Mouse (Mus musculus) stomach, postnatal 0 days (tissue): Measurements from ENCODE around the gene Kcnk12. TPM values are rescaled to one million over a fixed set of nuclear protein-coding genes. Genes with fewer than 3 reads are reported as not detected.

ENCODE experiments used
- ATAC-seq: fragments of 200-750 bp; cut with Nextera tagmentation; 2 replicates; pipeline ENCODE4 v1.8.0; 2017; ENCODE audit not compliant: low FRiP score, low TSS enrichment
- DNase-seq: peaks from one replicate; pipeline ENCODE4 v3.0.0-alpha.2; 2016; ENCODE audit warnings: low spot score
- H3K27ac ChIP-seq: fragments of 300-500 bp; sonication (generic); replicated peaks from 2 replicates; pipeline ENCODE4 v1.5.1; 2014; ENCODE audit warnings: mild to moderate bottlenecking, control low read depth
- H3K27me3 ChIP-seq: fragments of 300-500 bp; sonication (generic); 2 replicates; pipeline ENCODE4 v1.6.1; 2014; ENCODE audit warnings: low read length; ENCODE audit not compliant: control insufficient read depth, insufficient read depth
- H3K36me3 ChIP-seq: fragments of 300-500 bp; sonication (generic); 2 replicates; pipeline ENCODE4 v1.6.1; 2014; ENCODE audit warnings: low read length, mixed read lengths; ENCODE audit not compliant: control insufficient read depth, insufficient read depth
- H3K4me1 ChIP-seq: fragments of 300-500 bp; sonication (generic); replicated peaks from 2 replicates; pipeline ENCODE4 v1.6.1; 2014; ENCODE audit warnings: antibody characterized with exemption; ENCODE audit not compliant: control insufficient read depth, insufficient read depth
- H3K4me2 ChIP-seq: fragments of 300-500 bp; sonication (generic); replicated peaks from 2 replicates; pipeline ENCODE4 v1.6.1; 2014; ENCODE audit warnings: low read depth, mild to moderate bottlenecking, control low read depth, moderate library complexity
- H3K4me3 ChIP-seq: fragments of 300-500 bp; sonication (generic); 2 replicates; pipeline ENCODE4 v1.5.1; 2014; ENCODE audit warnings: low read depth, low read length, control low read depth
- H3K9ac ChIP-seq: fragments of 300-500 bp; sonication (generic); 2 replicates; pipeline ENCODE4 v1.6.1; 2014; ENCODE audit warnings: mild to moderate bottlenecking, low read length, control low read depth, mixed read lengths
- H3K9me3 ChIP-seq: fragments of 300-500 bp; sonication (generic); 2 replicates; pipeline ENCODE4 v1.6.1; 2016; ENCODE audit warnings: low read length; ENCODE audit not compliant: control insufficient read depth
- CTCF ChIP-seq: IDR thresholded peaks from 2 replicates; pipeline ENCODE4 v1.5.1; 2016; ENCODE audit warnings: antibody characterized with exemption, low read depth, mild to moderate bottlenecking, moderate library complexity
- EP300 ChIP-seq: optimal IDR thresholded peaks from 2 replicates; pipeline ENCODE3; 2016; ENCODE audit warnings: antibody characterized with exemption
- WGBS: fragments of 180-500 bp; shearing (Covaris S2); extraction: QIAGEN DNeasy Blood & Tissue Kit; methylation state at CpG from one replicate; pipeline ENCODE4 v1.1.7; 2014; 5-methylcytosine and 5-hydroxymethylcytosine counted together
- polyA plus RNA-seq: library from polyadenylated mRNA; unstranded; fragments of >200 nt; fragmentation: Nextera tagmentation; extraction: Ambion mirVana; gene quantifications from 2 replicates; pipeline ENCODE4 v1.2.1, GENCODE M21; 2015

The Kcnk12 gene
- polyA plus RNA-seq, 1 experiment from 2014 or later = 0.15 TPM

DNA sequence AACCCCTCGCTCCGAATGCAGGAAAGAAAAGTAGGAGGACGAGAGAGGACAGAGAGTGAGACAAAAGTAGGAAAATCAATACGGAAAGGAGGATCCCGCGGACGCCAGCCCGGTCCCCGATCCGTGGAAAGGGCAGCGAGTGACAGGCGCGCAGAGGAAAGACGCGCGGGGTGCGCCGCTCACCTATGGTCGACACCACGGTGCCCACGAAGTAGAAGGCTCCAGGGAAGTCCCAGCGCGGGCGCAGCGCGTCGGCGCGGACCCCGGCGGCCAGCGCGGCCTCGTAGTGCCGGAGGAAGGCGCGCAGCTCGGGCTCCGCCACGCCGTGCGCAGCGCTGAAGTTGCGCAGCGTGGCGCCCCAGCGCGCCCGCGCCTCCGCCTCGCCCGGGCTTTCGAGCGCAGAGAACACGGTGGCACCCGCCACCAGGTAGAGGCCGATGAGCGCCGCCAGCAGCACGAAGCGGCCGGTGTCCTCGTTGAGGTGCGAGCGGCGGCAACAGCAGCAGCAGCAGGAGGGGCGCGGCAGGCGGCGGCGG is 845 bp downstream of the Kcnk12 start:
- H3K36me3 ChIP-seq = no peaks in the 10 kb centered on the region
- TF ChIP-seq EP300 (no peak), CTCF (no peak)
- H3K27me3 ChIP-seq = peaks cover 34% of the 10 kb centered on the region; the same call in 1 of the 2 replicates
- DNase-seq (peak; percentile 13), ATAC-seq (no peak)
- H3K4me1 ChIP-seq = 0 out of 2 replicates have a peak, but pooled peaks cover 5% of the 10 kb centered on the region
- no peak overlapping the region for H3K9ac ChIP-seq
- peak overlapping the region; percentile 54 for H3K4me2 ChIP-seq
- H3K4me3 ChIP-seq = peak overlapping the region; percentile 38
- no peak overlapping the region for H3K27ac ChIP-seq
- WGBS = 2% methylated on average over 69 of the region's 72 CpGs
- H3K9me3 ChIP-seq = no peaks in the 10 kb centered on the region

GRCm38 (mm10) chr17:87795927-87796714 is 1.7 kb downstream of the Kcnk12 start:
- no peak overlapping the region for H3K4me2 ChIP-seq
- no peak overlapping the region for H3K9ac ChIP-seq
- H3K4me3 ChIP-seq = peak overlapping the region; percentile 38; the same call in 1 of the 2 replicates
- DNase-seq (peak; percentile 11), ATAC-seq (no peak)
- H3K4me1 ChIP-seq = 0 out of 2 replicates have a peak, but pooled peaks cover 5% of the 10 kb centered on the region
- H3K27ac ChIP-seq = no peak overlapping the region
- no peaks in the 10 kb centered on the region for H3K9me3 ChIP-seq
- peaks cover 34% of the 10 kb centered on the region; the same call in 1 of the 2 replicates for H3K27me3 ChIP-seq
- no peak for TF ChIP-seq CTCF
- H3K36me3 ChIP-seq = no peaks in the 10 kb centered on the region
- WGBS = 31% methylated on average over 12 of the region's 12 CpGs

DNA sequence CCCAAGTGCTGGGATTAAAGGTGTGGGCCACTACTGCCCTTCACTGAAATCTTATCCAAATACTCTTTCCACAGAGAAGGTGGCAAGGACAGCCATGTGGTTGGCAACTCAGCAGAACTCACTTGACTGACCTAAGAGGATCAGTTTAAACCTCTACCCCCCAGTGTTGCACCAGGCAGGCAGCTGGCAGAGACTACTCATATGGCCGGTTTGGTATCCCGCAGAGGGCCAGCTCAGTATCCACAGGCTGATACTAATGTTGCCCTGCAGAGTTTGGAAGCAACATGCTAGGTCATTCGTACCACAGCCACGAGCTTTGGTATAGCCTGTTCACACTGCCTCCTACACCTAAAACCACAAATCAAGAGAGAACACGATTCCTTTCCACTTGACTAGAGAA is 3.0 kb downstream of the Kcnk12 start:
- Histone ChIP-seq H3K27ac (no peak overlapping the region), H3K4me1 (0 out of 2 replicates have a peak, but pooled peaks cover 5% of the 10 kb centered on the region), H3K9ac (no peak overlapping the region), H3K9me3 (no peaks in the 10 kb centered on the region), H3K27me3 (peaks cover 34% of the 10 kb centered on the region; the same call in 1 of the 2 replicates), H3K36me3 (no peaks in the 10 kb centered on the region), H3K4me3 (no peak overlapping the region), H3K4me2 (no peak overlapping the region)
- DNase-seq = peak; percentile 10
- no peak for ATAC-seq
- 84% methylated on average over 5 of the region's 5 CpGs for WGBS
- TF ChIP-seq CTCF = no peak
- no peak for TF ChIP-seq EP300

- ATAC-seq (peak; percentile 79), DNase-seq (peak; percentile 38)
- Histone ChIP-seq H3K27me3 (peaks cover 26% of the 10 kb centered on the region; the same call in 1 of the 2 replicates), H3K4me1 (0 out of 2 replicates have a peak, but pooled peaks cover 5% of the 10 kb centered on the region), H3K4me3 (no peak overlapping the region), H3K9me3 (no peaks in the 10 kb centered on the region), H3K36me3 (no peaks in the 10 kb centered on the region), H3K9ac (no peak overlapping the region), H3K4me2 (no peak overlapping the region), H3K27ac (no peak overlapping the region)
- TF ChIP-seq CTCF (no peak), EP300 (no peak)
- 35% methylated on average over 5 of the region's 5 CpGs for WGBS
Measured at GRCm38 (mm10) chr17:87793331-87793730, 4.5 kb downstream of the Kcnk12 start.

DNA sequence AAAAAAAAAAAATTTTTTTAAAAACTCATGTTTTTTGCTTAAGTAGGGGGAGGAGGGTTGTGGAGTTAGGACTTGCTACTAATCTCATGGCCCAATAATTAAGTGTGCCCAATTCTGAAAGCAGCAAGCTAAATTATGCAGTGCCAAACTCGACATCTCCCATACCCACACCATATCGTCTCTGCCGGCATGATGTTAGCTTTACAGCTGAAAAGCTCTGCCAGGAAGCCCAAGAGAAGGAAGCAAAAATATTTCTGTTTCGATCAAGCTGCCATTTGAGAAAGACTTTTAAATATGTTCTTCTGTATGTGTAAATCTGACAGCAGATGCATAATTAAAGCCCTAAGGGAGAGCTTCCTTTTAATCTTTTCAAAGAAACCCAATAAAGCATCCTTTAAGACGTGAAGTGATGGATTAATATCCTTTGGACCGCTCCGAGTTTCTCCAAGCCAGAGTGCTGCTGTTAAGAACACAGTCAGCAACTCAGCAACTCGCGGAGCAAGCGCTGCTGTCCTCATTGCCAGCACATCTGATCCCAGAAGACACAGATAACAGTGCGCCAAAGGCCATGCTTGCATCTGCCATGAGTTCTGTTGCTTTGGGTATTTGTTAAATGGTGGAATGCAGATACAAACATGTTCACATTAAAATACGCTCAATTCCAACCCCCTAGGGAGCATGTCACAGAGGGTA is 5.0 kb downstream of the Kcnk12 start:
- H3K27me3 ChIP-seq = peaks cover 22% of the 10 kb centered on the region; the same call in 1 of the 2 replicates

More for the DNA sequence above, 5.0 kb downstream of the Kcnk12 start:
- Histone ChIP-seq H3K4me1 (0 out of 2 replicates have a peak, but pooled peaks cover 5% of the 10 kb centered on the region), H3K27ac (no peak overlapping the region), H3K36me3 (no peaks in the 10 kb centered on the region), H3K4me2 (no peak overlapping the region), H3K4me3 (no peak overlapping the region), H3K9ac (no peak overlapping the region), H3K9me3 (no peaks in the 10 kb centered on the region)
- 56% methylated on average over 12 of the region's 12 CpGs for WGBS
- TF ChIP-seq EP300 = no peak
- no peak for TF ChIP-seq CTCF
- DNase-seq (peak; percentile 13), ATAC-seq (no peak)
